Mouse (Mus musculus): ENCODE results near the gene Cyth2.

DNA sequence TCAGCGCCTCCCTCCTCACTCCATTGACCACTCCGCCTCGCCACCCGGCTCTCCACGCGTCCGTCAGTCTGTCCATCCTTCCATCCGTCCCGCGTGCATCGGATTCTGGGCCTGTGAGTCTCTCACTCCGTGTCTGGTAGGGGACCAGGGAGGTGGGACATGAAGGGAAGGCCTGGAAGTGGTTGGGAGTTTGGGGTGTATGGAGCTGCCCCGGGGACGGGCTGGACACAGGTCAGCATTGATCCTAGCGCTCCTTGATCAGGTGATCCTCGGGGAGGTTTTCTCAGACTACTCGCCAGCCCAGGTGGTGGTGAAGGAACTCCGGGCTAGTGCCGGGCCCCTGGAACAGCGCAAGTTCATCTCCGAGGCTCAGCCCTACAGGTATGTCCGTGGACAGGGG lies 26.7 kb downstream of the Cyth2 start:
- TF ChIP-seq POLR2A (IDR thresholded peaks at IDR 0.05; ENCODE audit: extremely low read depth, insufficient read depth, low read length) (no peak), CTCF (IDR thresholded peaks at IDR 0.05; ENCODE audit: extremely low read depth, insufficient read depth, low read length) (no peak)

All from cortical plate, adult 2 months (tissue).